Mouse (Mus musculus): ENCODE data around the gene Wdfy2. TPM values are rescaled to one million over a fixed set of nuclear protein-coding genes. Genes with fewer than 3 reads are reported as not detected.

Gene Wdfy2
- polyA plus RNA-seq (2015; fragmentation: Nextera tagmentation; extraction: Ambion mirVana): 4.6 and 5.1 TPM in 2 replicates

GRCm38 (mm10) chr14:62837641-62838252 lies at the start of gene Wdfy2:
TSS of gene Wdfy2 (plus strand) at chr14:62837678.

DNA sequence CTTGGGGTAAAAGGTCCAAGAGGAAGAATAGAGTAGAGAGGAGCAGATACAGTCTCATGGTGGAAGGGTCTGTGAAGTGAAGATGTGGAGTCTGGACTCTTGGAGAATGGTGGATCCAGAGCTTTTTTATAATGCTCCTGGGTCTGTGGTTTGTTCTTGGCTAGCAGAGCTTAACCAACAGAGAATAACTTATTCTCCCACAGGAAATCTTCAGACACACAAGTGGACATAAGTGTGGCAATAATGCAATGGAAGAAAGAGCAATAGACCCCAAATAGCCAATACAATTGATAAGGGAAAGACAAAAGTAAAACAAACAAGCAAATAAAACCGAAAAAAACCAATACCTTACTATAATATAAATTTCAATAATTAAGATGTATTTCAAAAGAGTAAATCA lies 146.9 kb downstream of the Wdfy2 start, which contains the start of gene Defb48:
Defb48 (minus strand) TSS at position 101 of the 400 bp plus-strand sequence.

DNA sequence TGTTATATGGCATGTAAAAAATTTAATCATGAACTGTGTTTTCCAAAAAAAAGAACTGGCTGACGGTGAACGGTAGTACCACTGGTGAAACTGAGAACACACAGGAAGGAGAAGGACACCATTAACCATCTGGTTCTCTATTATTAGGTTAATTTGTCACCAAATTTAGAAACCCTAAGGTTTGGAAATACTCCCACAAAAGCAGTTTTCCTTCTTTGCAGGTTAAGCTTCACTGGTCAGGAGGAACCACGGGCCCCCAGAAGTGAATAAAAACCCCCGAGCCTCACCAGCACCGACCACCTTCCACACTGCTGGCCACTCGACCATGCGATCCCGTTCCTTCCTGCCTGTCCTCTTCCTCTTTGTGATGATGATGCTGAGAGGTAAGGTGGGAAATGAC lies 160.3 kb downstream of the Wdfy2 start, which contains the start of gene Defb47:
Defb47 (plus strand) TSS at position 301 of the 400 bp plus-strand sequence.

Small RNA genes within 50 kb of the gene (microRNA-seq; reads per million reads assigned to microRNA genes)
- gene Mir6541 (not detected), gene Mir8098 (not detected)

Other genes starting within 250 kb of the Wdfy2 start
- gene Serpine3, start 174.0 kb upstream of the Wdfy2 start, polyA plus RNA-seq (2015; fragmentation: Nextera tagmentation; extraction: Ambion mirVana): 0.14 TPM in 1 of 2 replicates, not detected in the other
- gene Ints6, start 76.5 kb upstream of the Wdfy2 start, polyA plus RNA-seq (2015; fragmentation: Nextera tagmentation; extraction: Ambion mirVana): 12.4 and 12.8 TPM in 2 replicates
- gene Defb48, start 146.8 kb downstream of the Wdfy2 start, polyA plus RNA-seq (2015; fragmentation: Nextera tagmentation; extraction: Ambion mirVana): not detected in 2 replicates
- gene Defb47, start 160.4 kb downstream of the Wdfy2 start, polyA plus RNA-seq (2015; fragmentation: Nextera tagmentation; extraction: Ambion mirVana): not detected in 2 replicates
- not detected in 2 replicates for gene Defb43, start 174.1 kb downstream of the Wdfy2 start, polyA plus RNA-seq (2015; fragmentation: Nextera tagmentation; extraction: Ambion mirVana)
- 0.71 and 0.79 TPM in 2 replicates for gene Defb42, start 209.3 kb downstream of the Wdfy2 start, polyA plus RNA-seq (2015; fragmentation: Nextera tagmentation; extraction: Ambion mirVana)
- not detected in 2 replicates for gene Defb30, start 212.3 kb downstream of the Wdfy2 start, polyA plus RNA-seq (2015; fragmentation: Nextera tagmentation; extraction: Ambion mirVana)